Mouse (Mus musculus) liver, postnatal 0 days (tissue): ENCODE data around the gene Esyt2. TPM values are rescaled to one million over a fixed set of nuclear protein-coding genes. Genes with fewer than 3 reads are reported as not detected.

Source experiments
- ATAC-seq: fragments of 200-750 bp; cut with Nextera tagmentation; 2 replicates; pipeline ENCODE4 v1.8.0; 2017; ENCODE audit warnings: mild to moderate bottlenecking, moderate library complexity
- DNase-seq: peaks from one replicate; pipeline ENCODE4 v3.0.0-alpha.2; 2016
- H3K27ac ChIP-seq: fragments of 300-500 bp; sonication (generic); 2 replicates; pipeline ENCODE4 v1.5.1; 2014; ENCODE audit warnings: antibody characterized with exemption, moderate library complexity, mild to moderate bottlenecking, low read depth
- H3K27me3 ChIP-seq: fragments of 300-500 bp; sonication (generic); 2 replicates; pipeline ENCODE4 v1.6.1; 2014; ENCODE audit warnings: low read length, control low read depth, mixed read lengths; ENCODE audit not compliant: insufficient read depth
- H3K36me3 ChIP-seq: fragments of 300-500 bp; sonication (generic); replicated peaks from 2 replicates; pipeline ENCODE4 v1.6.1; 2014; ENCODE audit warnings: mild to moderate bottlenecking, control low read depth, low read length, moderate library complexity, mixed read lengths; ENCODE audit not compliant: insufficient read depth
- H3K4me1 ChIP-seq: fragments of 300-500 bp; sonication (generic); 2 replicates; pipeline ENCODE4 v1.6.1; 2014; ENCODE audit warnings: antibody characterized with exemption, mild to moderate bottlenecking, control low read depth; ENCODE audit not compliant: insufficient read depth
- H3K4me2 ChIP-seq: fragments of 300-500 bp; sonication (generic); 2 replicates; pipeline ENCODE4 v1.6.1; 2014; ENCODE audit warnings: low read depth, mild to moderate bottlenecking, low read length, moderate library complexity, mixed read lengths
- H3K4me3 ChIP-seq: fragments of 300-500 bp; sonication (generic); 2 replicates; pipeline ENCODE4 v1.5.1; 2014; ENCODE audit warnings: low read depth, low read length
- H3K9ac ChIP-seq: fragments of 300-500 bp; sonication (generic); replicated peaks from 2 replicates; pipeline ENCODE4 v1.6.1; 2014; ENCODE audit warnings: mild to moderate bottlenecking, moderate library complexity
- H3K9me3 ChIP-seq: fragments of 300-500 bp; sonication (generic); 2 replicates; pipeline ENCODE4 v1.6.1; 2016; ENCODE audit warnings: mild to moderate bottlenecking, control low read depth, low read length, mixed read lengths
- CTCF ChIP-seq: sonication (generic); IDR thresholded peaks from 2 replicates; pipeline ENCODE4 v1.5.1; 2016; ENCODE audit warnings: antibody characterized with exemption, low read depth
- EP300 ChIP-seq: IDR thresholded peaks from 2 replicates; pipeline ENCODE4 v1.6.1; 2016; ENCODE audit warnings: antibody characterized with exemption, low read depth, mild to moderate bottlenecking
- WGBS: fragments of 180-500 bp; shearing (Covaris S2); extraction: QIAGEN DNeasy Blood & Tissue Kit; methylation state at CpG from one replicate; pipeline ENCODE4 v1.1.7; 2014; ENCODE audit not compliant: insufficient replicate concordance; 5-methylcytosine and 5-hydroxymethylcytosine counted together
- polyA plus RNA-seq: library from polyadenylated mRNA; unstranded; fragments of >200 nt; fragmentation: Nextera tagmentation; extraction: Ambion mirVana; gene quantifications from 2 replicates; pipeline ENCODE4 v1.2.1, GENCODE M21; 2015

Gene Esyt2
- 4.8 and 5.7 TPM in 2 replicates for polyA plus RNA-seq

- ATAC-seq (peak; percentile 92), DNase-seq (peak; percentile 100)
- WGBS = under 1% methylated on average over 68 of the region's 68 CpGs
- H3K4me1 ChIP-seq = peaks cover 21% of the 10 kb centered on the region
- H3K9me3 ChIP-seq = no peaks in the 10 kb centered on the region
- no peaks in the 10 kb centered on the region for H3K36me3 ChIP-seq
- H3K9ac ChIP-seq = peak within 1 kb of the TSS; percentile 97
- H3K4me3 ChIP-seq = peak within 1 kb of the TSS; percentile 95
- peak within 1 kb of the TSS; percentile 75 for H3K4me2 ChIP-seq
- no peaks in the 10 kb centered on the region for H3K27me3 ChIP-seq
- peak within 1 kb of the TSS; percentile 95 for H3K27ac ChIP-seq
- TF ChIP-seq EP300 (no peak), CTCF (peak; percentile 69)
These were observed at the start of gene Esyt2 for GRCm38 (mm10) chr12:116280653-116281364. Gene Esyt2 (plus strand): TSS chr12:116281196.

- no peaks in the 10 kb centered on the region for H3K36me3 ChIP-seq
- H3K9ac ChIP-seq = no peak overlapping the region
- 0 out of 2 replicates have a peak overlapping the region, but pooled peaks have one; percentile 18 for H3K4me2 ChIP-seq
- WGBS = 57% methylated on average over 12 of the region's 12 CpGs
- H3K4me1 ChIP-seq = no peaks in the 10 kb centered on the region
- H3K27ac ChIP-seq = peak overlapping the region; percentile 24; the same call in 1 of the 2 replicates
- peak; percentile 69 for DNase-seq
- no peak overlapping the region for H3K4me3 ChIP-seq
- no peaks in the 10 kb centered on the region for H3K27me3 ChIP-seq
- TF ChIP-seq CTCF = no peak
- TF ChIP-seq EP300 = peak; percentile 81
- H3K9me3 ChIP-seq = no peaks in the 10 kb centered on the region
- 0 out of 2 replicates have a peak, but pooled peaks have one; percentile 21 for ATAC-seq
These were observed 49.4 kb upstream of the Esyt2 start for GRCm38 (mm10) chr12:116231612-116232011.

- no peak overlapping the region for H3K9ac ChIP-seq
- H3K4me1 ChIP-seq = no peaks in the 10 kb centered on the region
- 0 out of 2 replicates have a peak overlapping the region, but pooled peaks have one; percentile 18 for H3K4me2 ChIP-seq
- TF ChIP-seq EP300 = no peak
- TF ChIP-seq CTCF = no peak
- H3K36me3 ChIP-seq = no peaks in the 10 kb centered on the region
- H3K27me3 ChIP-seq = no peaks in the 10 kb centered on the region
- H3K27ac ChIP-seq = peak overlapping the region; percentile 24; the same call in 1 of the 2 replicates
- ATAC-seq (no peak), DNase-seq (no peak)
- WGBS = 88% methylated on average over 1 of the region's 1 CpGs
- no peaks in the 10 kb centered on the region for H3K9me3 ChIP-seq
- H3K4me3 ChIP-seq = no peak overlapping the region
These were observed 48.9 kb upstream of the Esyt2 start for GRCm38 (mm10) chr12:116232061-116232460.

GRCm38 (mm10) chr12:116235356-116235755 is 45.6 kb upstream of the Esyt2 start:
- 65% methylated on average over 4 of the region's 4 CpGs for WGBS
- ATAC-seq (peak; percentile 49), DNase-seq (peak; percentile 16)
- no peak overlapping the region for H3K4me2 ChIP-seq
- H3K9ac ChIP-seq = no peak overlapping the region
- H3K4me3 ChIP-seq = no peak overlapping the region
- H3K27ac ChIP-seq = no peak overlapping the region
- no peaks in the 10 kb centered on the region for H3K4me1 ChIP-seq
- H3K9me3 ChIP-seq = no peaks in the 10 kb centered on the region
- no peaks in the 10 kb centered on the region for H3K27me3 ChIP-seq
- H3K36me3 ChIP-seq = no peaks in the 10 kb centered on the region
- no peak for TF ChIP-seq EP300
- TF ChIP-seq CTCF = peak; percentile 64

- no peak overlapping the region for H3K4me2 ChIP-seq
- ATAC-seq = no peak
- H3K27ac ChIP-seq = no peak overlapping the region
- H3K36me3 ChIP-seq = 0 out of 2 replicates have a peak, but pooled peaks cover 5% of the 10 kb centered on the region
- H3K9ac ChIP-seq = no peak overlapping the region
- DNase-seq = no peak
- TF ChIP-seq CTCF = no peak
- TF ChIP-seq EP300 = no peak
- H3K4me1 ChIP-seq = no peaks in the 10 kb centered on the region
- no peaks in the 10 kb centered on the region for H3K27me3 ChIP-seq
- H3K9me3 ChIP-seq = no peaks in the 10 kb centered on the region
- no peak overlapping the region for H3K4me3 ChIP-seq
- 63% methylated on average over 3 of the region's 3 CpGs for WGBS
These were observed 44.3 kb upstream of the Esyt2 start for GRCm38 (mm10) chr12:116236658-116237057.

GRCm38 (mm10) chr12:116238370-116238769 is 42.6 kb upstream of the Esyt2 start:
- Histone ChIP-seq H3K4me1 (no peaks in the 10 kb centered on the region), H3K27ac (no peak overlapping the region), H3K4me2 (no peak overlapping the region), H3K9me3 (no peaks in the 10 kb centered on the region), H3K9ac (no peak overlapping the region), H3K36me3 (0 out of 2 replicates have a peak, but pooled peaks cover 5% of the 10 kb centered on the region), H3K27me3 (no peaks in the 10 kb centered on the region), H3K4me3 (no peak overlapping the region)
- no peak for TF ChIP-seq EP300
- ATAC-seq (no peak), DNase-seq (no peak)
